Mouse (Mus musculus): Measurements from ENCODE around the gene Aff1. TPM values are rescaled to one million over a fixed set of nuclear protein-coding genes. Genes with fewer than 3 reads are reported as not detected.

The Aff1 gene
- polyA plus RNA-seq, 1 experiment: 23.3 TPM

DNA sequence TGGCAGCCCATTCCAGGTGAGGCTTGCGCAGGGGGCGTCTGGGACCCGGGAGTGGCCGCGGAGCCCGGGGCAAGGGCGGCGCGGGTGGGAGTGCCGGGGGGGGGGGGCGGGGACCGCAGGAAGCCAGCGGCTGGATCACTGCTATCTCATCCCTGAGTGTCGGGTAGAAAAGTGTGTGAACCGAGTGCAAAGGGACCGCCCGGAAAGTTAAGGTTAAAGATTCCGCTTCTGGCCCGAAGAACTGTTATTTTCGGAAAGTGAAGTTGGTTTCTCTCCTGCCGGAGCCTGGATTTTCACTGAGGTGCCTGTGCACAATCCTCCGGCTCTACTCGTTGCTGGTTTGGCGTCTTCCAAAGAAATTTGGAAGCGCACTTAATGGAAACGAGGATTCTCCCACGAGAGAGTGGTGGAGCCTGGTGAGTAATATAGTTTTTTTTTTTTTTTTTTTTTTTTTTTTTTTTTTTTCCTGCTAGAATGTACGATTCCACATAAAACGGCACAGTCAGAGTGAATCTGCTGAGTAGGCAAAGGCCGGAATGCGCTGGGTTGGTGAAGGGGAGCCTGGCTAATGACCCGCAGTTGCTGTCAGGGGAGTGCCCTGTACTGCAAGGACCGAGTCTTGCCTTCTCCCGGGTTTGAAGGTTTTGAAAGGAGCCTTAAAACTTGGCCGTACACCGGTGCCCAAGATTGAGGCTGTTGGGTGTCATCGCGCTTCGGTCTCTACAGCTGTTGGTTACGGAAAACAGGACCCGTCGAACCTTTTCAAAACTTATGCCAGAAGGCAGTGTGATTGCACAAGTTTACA, 62.4 kb downstream of the Aff1 start:
- TF ChIP-seq EP300 (IDR thresholded peaks at IDR 0.05; ENCODE audit: insufficient read depth, low read depth, low read length): no peak
- no peak for TF ChIP-seq POLR2A (IDR thresholded peaks at IDR 0.05; ENCODE audit: insufficient read depth, low read length)
- no peak for TF ChIP-seq CTCF (IDR thresholded peaks at IDR 0.05; ENCODE audit: low read depth, low read length)
- peak overlapping the region; percentile 73 for H3K9ac ChIP-seq (ENCODE audit: low read depth, poor library complexity, severe bottlenecking)
- no peak overlapping the region for H3K27ac ChIP-seq (ENCODE audit: insufficient read depth, low read length)
- peak overlapping the region; percentile 74 for H3K4me3 ChIP-seq (ENCODE audit: low read depth, low read length)
- 0 out of 2 replicates have a peak, but pooled peaks cover 3% of the 10 kb centered on the region for H3K27me3 ChIP-seq (ENCODE audit: control insufficient read depth, insufficient read depth, low read length, poor library complexity, severe bottlenecking)
- no peaks in the 10 kb centered on the region for H3K9me3 ChIP-seq (replicated peaks; ENCODE audit: control insufficient read depth, insufficient read depth, low read length, poor library complexity, severe bottlenecking)
- no peaks in the 10 kb centered on the region for H3K36me3 ChIP-seq (ENCODE audit: control insufficient read depth, insufficient read depth, low read length, poor library complexity, severe bottlenecking)
- H3K4me1 ChIP-seq (ENCODE audit: control insufficient read depth, insufficient read depth, low read length): peaks cover 1% of the 10 kb centered on the region

DNA sequence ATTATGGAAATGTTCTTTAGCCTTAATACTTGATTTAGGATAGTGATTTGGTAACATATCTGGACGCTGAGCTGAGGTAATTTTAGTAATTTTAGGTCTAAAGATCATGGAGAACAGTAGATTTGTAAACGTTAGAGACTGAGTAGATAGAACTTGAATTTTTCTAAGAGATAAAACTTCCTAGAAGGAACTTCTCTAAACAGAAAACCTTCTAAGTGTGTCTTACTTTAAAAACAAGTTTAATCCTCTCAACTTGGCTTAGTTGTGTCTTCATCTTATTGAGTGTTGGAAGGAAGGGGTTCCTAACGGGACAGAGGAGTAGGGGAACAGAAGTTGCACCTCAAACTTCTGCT, 62.9 kb downstream of the Aff1 start:
- H3K36me3 ChIP-seq (ENCODE audit: control insufficient read depth, insufficient read depth, low read length, poor library complexity, severe bottlenecking): no peaks in the 10 kb centered on the region
- peaks cover 1% of the 10 kb centered on the region for H3K4me1 ChIP-seq (ENCODE audit: control insufficient read depth, insufficient read depth, low read length)
- no peaks in the 10 kb centered on the region for H3K9me3 ChIP-seq (replicated peaks; ENCODE audit: control insufficient read depth, insufficient read depth, low read length, poor library complexity, severe bottlenecking)
- no peak overlapping the region; the same call in 1 of the 2 replicates for H3K4me3 ChIP-seq (ENCODE audit: low read depth, low read length)
- no peak for TF ChIP-seq POLR2A (IDR thresholded peaks at IDR 0.05; ENCODE audit: insufficient read depth, low read length)
- no peak for TF ChIP-seq EP300 (IDR thresholded peaks at IDR 0.05; ENCODE audit: insufficient read depth, low read depth, low read length)
- TF ChIP-seq CTCF (IDR thresholded peaks at IDR 0.05; ENCODE audit: low read depth, low read length): no peak
- 0 out of 2 replicates have a peak, but pooled peaks cover 3% of the 10 kb centered on the region for H3K27me3 ChIP-seq (ENCODE audit: control insufficient read depth, insufficient read depth, low read length, poor library complexity, severe bottlenecking)
- no peak overlapping the region for H3K27ac ChIP-seq (ENCODE audit: insufficient read depth, low read length)
- H3K9ac ChIP-seq (ENCODE audit: low read depth, poor library complexity, severe bottlenecking): peak overlapping the region; percentile 73; the same call in 1 of the 2 replicates

DNA sequence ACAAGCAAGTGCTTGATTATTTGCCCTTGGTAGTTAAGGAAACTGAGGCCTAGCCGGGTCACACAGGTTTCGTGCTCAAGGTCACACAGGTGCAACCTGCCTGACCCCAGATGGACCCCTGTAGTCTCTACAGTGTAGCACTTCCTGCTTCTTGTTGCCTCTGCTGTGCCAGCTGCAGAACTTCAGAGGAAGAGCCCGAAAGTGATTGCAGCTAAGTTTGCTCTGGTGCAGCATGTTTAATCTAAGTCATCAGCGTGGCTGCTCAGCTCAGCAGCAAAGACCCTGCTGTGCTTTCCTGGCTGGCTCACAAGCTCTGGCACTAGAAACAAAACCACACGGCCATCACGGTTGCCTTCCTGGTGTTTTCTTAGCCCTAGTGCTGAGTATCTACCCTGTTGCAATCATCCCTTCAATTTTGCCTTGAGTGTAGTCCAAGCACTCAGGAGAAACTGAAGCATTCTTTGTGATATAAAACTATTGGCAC, 64.1 kb downstream of the Aff1 start:
- Histone ChIP-seq H3K36me3 (ENCODE audit: control insufficient read depth, insufficient read depth, low read length, poor library complexity, severe bottlenecking) (no peaks in the 10 kb centered on the region), H3K4me1 (ENCODE audit: control insufficient read depth, insufficient read depth, low read length) (peaks cover 1% of the 10 kb centered on the region), H3K9ac (ENCODE audit: low read depth, poor library complexity, severe bottlenecking) (no peak overlapping the region), H3K4me3 (ENCODE audit: low read depth, low read length) (no peak overlapping the region), H3K27ac (ENCODE audit: insufficient read depth, low read length) (no peak overlapping the region), H3K9me3 (replicated peaks; ENCODE audit: control insufficient read depth, insufficient read depth, low read length, poor library complexity, severe bottlenecking) (no peaks in the 10 kb centered on the region), H3K27me3 (ENCODE audit: control insufficient read depth, insufficient read depth, low read length, poor library complexity, severe bottlenecking) (0 out of 2 replicates have a peak, but pooled peaks cover 3% of the 10 kb centered on the region)
- no peak for TF ChIP-seq CTCF (IDR thresholded peaks at IDR 0.05; ENCODE audit: low read depth, low read length)
- 0 out of 2 replicates have a peak, but pooled peaks have one; percentile 49 for TF ChIP-seq EP300 (IDR thresholded peaks at IDR 0.05; ENCODE audit: insufficient read depth, low read depth, low read length)

DNA sequence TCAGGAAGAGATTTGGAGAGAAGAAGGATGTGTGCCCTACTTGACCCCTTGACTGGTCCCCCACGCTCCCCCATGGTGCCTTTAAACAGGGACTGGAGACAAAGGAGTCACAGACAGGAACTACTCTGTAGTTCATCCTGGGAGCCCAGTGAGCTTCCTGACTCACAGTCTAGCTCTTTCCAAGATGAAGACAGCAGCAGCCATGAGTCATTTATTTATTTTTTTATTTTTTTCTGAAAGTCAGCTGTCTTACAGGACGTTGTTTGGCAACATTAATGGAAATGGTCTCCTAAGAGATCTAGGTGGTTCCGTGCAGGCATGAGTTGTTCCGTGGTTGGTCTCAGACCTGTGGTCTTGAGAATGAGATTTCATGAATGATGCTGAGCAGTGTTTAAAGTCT, 66.3 kb downstream of the Aff1 start:
- Histone ChIP-seq H3K4me1 (ENCODE audit: control insufficient read depth, insufficient read depth, low read length) (peaks cover 1% of the 10 kb centered on the region), H3K27me3 (ENCODE audit: control insufficient read depth, insufficient read depth, low read length, poor library complexity, severe bottlenecking) (0 out of 2 replicates have a peak, but pooled peaks cover 3% of the 10 kb centered on the region)
- TF ChIP-seq CTCF (IDR thresholded peaks at IDR 0.05; ENCODE audit: low read depth, low read length) (no peak), POLR2A (IDR thresholded peaks at IDR 0.05; ENCODE audit: insufficient read depth, low read length) (no peak), EP300 (IDR thresholded peaks at IDR 0.05; ENCODE audit: insufficient read depth, low read depth, low read length) (no peak)

DNA sequence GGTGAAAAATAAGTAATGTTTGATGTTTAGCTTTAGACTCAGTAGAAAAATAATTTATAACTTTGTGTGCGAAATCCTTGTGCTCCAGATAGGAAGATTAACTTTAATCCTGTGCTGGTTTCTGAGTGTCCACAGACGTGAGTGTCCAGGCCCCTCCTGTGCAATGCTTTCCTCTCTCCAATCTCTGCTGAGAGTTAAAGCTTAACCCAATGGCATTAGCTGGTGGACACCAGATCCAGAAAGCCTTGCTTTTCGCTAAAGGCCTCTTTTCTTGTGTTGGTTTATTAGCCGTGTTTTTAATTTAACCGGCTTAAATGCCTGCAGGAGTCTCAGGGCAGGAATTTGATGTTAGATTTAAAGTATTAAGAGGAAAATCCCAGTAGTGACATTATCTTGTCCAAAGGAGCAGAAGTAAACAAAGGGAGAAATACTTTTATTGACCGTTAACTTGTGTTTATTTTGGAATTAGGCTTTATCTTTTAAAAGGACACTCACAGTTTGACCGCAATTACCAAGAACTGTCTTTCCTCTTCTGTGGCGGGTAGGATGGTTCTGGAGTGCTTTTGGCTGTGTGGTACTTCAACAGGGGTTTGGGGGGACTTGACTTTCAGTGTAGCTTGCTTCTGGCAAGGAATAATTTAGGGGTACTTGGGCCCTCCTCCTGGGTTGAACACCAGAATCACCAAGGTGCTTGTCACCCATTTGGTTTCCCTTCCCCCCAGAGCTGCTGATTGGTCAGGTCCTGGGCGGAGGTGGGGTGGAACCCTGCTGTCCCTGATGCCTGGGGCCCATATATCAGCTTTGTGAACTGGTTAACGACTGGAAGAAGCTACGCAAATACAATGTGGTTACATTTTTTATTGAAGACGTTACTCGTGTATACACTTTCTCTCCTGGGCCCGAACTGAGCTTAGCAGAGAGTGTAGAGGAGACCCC, 67.6 kb downstream of the Aff1 start:
- 0 out of 2 replicates have a peak overlapping the region, but pooled peaks have one; percentile 1 for H3K27ac ChIP-seq (ENCODE audit: insufficient read depth, low read length)

More for the DNA sequence above, 66.3 kb downstream of the Aff1 start:
- Histone ChIP-seq H3K9ac (ENCODE audit: low read depth, poor library complexity, severe bottlenecking) (no peak overlapping the region), H3K4me3 (ENCODE audit: low read depth, low read length) (no peak overlapping the region), H3K36me3 (ENCODE audit: control insufficient read depth, insufficient read depth, low read length, poor library complexity, severe bottlenecking) (no peaks in the 10 kb centered on the region), H3K27ac (ENCODE audit: insufficient read depth, low read length) (no peak overlapping the region), H3K9me3 (replicated peaks; ENCODE audit: control insufficient read depth, insufficient read depth, low read length, poor library complexity, severe bottlenecking) (no peaks in the 10 kb centered on the region)

More for the DNA sequence above, 67.6 kb downstream of the Aff1 start:
- Histone ChIP-seq H3K27me3 (ENCODE audit: control insufficient read depth, insufficient read depth, low read length, poor library complexity, severe bottlenecking) (0 out of 2 replicates have a peak, but pooled peaks cover 3% of the 10 kb centered on the region), H3K9me3 (replicated peaks; ENCODE audit: control insufficient read depth, insufficient read depth, low read length, poor library complexity, severe bottlenecking) (no peaks in the 10 kb centered on the region), H3K4me1 (ENCODE audit: control insufficient read depth, insufficient read depth, low read length) (peaks cover 1% of the 10 kb centered on the region), H3K9ac (ENCODE audit: low read depth, poor library complexity, severe bottlenecking) (0 out of 2 replicates have a peak overlapping the region, but pooled peaks have one; percentile 4), H3K4me3 (ENCODE audit: low read depth, low read length) (peak overlapping the region; percentile 51), H3K36me3 (ENCODE audit: control insufficient read depth, insufficient read depth, low read length, poor library complexity, severe bottlenecking) (no peaks in the 10 kb centered on the region)
- TF ChIP-seq EP300 (IDR thresholded peaks at IDR 0.05; ENCODE audit: insufficient read depth, low read depth, low read length): no peak
- no peak for TF ChIP-seq POLR2A (IDR thresholded peaks at IDR 0.05; ENCODE audit: insufficient read depth, low read length)
- no peak for TF ChIP-seq CTCF (IDR thresholded peaks at IDR 0.05; ENCODE audit: low read depth, low read length)
